Mouse (Mus musculus): ENCODE measurements around the gene Rit1. TPM values are rescaled to one million over a fixed set of nuclear protein-coding genes. Genes with fewer than 3 reads are reported as not detected.
"Not testable (repeated sequence)": the region's sequence is repeated elsewhere in the genome, so short reads cannot be mapped to it uniquely, and the experiment has no call there.

Rit1 gene
- polyA plus RNA-seq, 1 experiment from 2014 or later, result 40.9 TPM

DNA sequence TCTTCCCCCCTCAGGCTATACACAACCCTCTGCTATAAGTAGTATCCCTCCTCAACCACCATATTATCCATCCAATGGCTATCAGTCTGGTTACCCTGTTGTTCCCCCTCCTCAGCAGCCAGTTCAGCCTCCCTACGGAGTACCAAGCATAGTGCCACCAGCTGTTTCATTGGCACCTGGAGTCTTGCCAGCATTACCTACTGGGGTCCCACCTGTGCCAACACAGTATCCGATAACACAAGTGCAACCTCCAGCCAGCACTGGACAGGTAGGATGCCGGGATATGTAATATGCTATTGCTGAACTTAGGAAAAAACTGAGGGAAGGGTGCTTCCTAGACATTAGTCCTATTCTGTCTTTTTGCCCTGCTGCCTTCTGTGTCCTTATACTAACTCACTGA, 16.4 kb upstream of the Rit1 start:
- WGBS, result 90% methylated on average over 3 of the region's 3 CpGs
- peaks cover 96% of the 10 kb centered on the region for H3K36me3 ChIP-seq (replicated peaks)
- no peak for ATAC-seq (ENCODE audit: low FRiP score)

DNA sequence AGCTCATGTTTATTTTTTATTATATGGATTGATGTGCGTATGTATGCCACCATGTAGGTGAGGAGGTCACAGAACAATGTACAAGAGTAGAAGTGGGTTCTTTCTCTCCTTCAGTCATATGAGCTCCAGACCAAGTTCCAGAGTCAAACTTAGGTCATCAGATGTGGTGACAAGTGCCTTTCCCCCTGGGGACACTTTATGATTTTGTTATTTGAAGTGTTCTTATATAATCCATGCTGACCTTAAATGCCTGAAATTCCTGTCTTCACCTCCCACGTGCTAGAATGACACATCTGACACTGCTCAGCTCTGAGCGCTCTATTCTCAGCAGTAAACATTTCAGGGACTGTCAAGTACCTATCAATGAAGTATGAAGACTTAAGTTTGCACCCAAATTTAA, 15.4 kb upstream of the Rit1 start:
- ATAC-seq (ENCODE audit: low FRiP score), result no peak
- no peak overlapping the region for H3K9ac ChIP-seq
- no peak overlapping the region for H3K4me3 ChIP-seq (replicated peaks)
- H3K27ac ChIP-seq, result no peak overlapping the region
- no peaks in the 10 kb centered on the region for H3K4me1 ChIP-seq
- no peaks in the 10 kb centered on the region for H3K27me3 ChIP-seq
- no peak overlapping the region for H3K4me2 ChIP-seq
- H3K9me3 ChIP-seq, result no peaks in the 10 kb centered on the region
- 85% methylated on average over 3 of the region's 3 CpGs for WGBS
- peaks cover 94% of the 10 kb centered on the region for H3K36me3 ChIP-seq (replicated peaks)

More for the DNA sequence above, 16.4 kb upstream of the Rit1 start:
- Histone ChIP-seq H3K27me3 (no peaks in the 10 kb centered on the region), H3K27ac (no peak overlapping the region), H3K4me3 (replicated peaks) (no peak overlapping the region), H3K9me3 (no peaks in the 10 kb centered on the region), H3K9ac (no peak overlapping the region), H3K4me1 (no peaks in the 10 kb centered on the region), H3K4me2 (no peak overlapping the region)

- 97% methylated on average over 4 of the region's 4 CpGs for WGBS
- no peak overlapping the region for H3K27ac ChIP-seq
These were observed 2.9 kb upstream of the Rit1 start for GRCm38 (mm10) chr3:88713709-88714108.

DNA sequence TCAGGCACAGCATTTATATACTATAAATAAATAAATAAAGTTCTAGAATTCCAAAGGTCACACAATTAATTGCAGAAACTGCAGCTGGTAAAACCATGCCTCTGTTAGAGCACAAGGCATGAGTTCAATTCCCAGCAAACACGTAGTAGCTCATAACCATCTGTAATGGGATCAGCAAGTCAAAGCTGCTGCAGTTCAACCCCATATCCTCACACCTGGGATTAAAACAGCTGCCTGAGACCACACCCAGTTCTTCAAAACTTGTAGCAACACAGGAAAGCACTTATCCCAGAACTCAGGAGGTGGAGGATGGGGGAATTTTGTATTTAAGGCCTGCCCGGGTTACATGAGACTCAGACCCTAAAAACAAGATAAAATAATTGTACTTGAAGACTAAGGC, 1.9 kb upstream of the Rit1 start:
- Histone ChIP-seq H3K27ac (no peak overlapping the region), H3K4me2 (no peak overlapping the region), H3K4me1 (peaks cover 13% of the 10 kb centered on the region), H3K27me3 (no peaks in the 10 kb centered on the region), H3K9me3 (no peaks in the 10 kb centered on the region), H3K4me3 (replicated peaks) (no peak overlapping the region), H3K36me3 (replicated peaks) (peaks cover 53% of the 10 kb centered on the region), H3K9ac (no peak overlapping the region)
- no peak for ATAC-seq (ENCODE audit: low FRiP score)
- 83% methylated on average over 2 of the region's 2 CpGs for WGBS

More at GRCm38 (mm10) chr3:88713709-88714108, 2.9 kb upstream of the Rit1 start:
- Histone ChIP-seq H3K9ac (no peak overlapping the region), H3K4me1 (peaks cover 13% of the 10 kb centered on the region), H3K9me3 (no peaks in the 10 kb centered on the region), H3K4me2 (no peak overlapping the region), H3K36me3 (replicated peaks) (peaks cover 53% of the 10 kb centered on the region), H3K27me3 (no peaks in the 10 kb centered on the region), H3K4me3 (replicated peaks) (no peak overlapping the region)
- ATAC-seq (ENCODE audit: low FRiP score), result no peak

DNA sequence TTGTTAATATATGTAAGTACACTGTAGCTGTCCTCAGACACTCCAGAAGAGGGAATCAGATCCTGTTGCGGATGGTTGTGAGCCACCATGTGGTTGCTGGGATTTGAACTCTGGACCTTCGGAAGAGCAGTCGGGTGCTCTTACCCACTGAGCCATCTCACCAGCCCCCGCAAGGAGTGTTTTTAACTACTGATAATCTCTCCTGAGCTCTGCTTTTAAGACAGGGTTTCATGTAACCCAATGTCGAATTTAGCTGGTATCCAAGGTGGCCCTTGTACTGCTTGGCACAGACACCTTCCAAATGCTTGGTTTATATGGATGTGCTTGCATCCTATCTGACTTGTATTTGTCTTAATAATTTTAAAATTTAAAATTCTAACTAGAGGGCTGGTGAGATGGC, 922 bp upstream of the Rit1 start:
- not testable (repeated sequence) for H3K4me2 ChIP-seq; H3K9ac ChIP-seq; ATAC-seq (ENCODE audit: low FRiP score); H3K27ac ChIP-seq; H3K4me3 ChIP-seq (replicated peaks); H3K27me3 ChIP-seq; H3K9me3 ChIP-seq
- Histone ChIP-seq H3K36me3 (replicated peaks) (peaks cover 53% of the 10 kb centered on the region), H3K4me1 (peaks cover 13% of the 10 kb centered on the region)
- 90% methylated on average over 5 of the region's 5 CpGs for WGBS

DNA sequence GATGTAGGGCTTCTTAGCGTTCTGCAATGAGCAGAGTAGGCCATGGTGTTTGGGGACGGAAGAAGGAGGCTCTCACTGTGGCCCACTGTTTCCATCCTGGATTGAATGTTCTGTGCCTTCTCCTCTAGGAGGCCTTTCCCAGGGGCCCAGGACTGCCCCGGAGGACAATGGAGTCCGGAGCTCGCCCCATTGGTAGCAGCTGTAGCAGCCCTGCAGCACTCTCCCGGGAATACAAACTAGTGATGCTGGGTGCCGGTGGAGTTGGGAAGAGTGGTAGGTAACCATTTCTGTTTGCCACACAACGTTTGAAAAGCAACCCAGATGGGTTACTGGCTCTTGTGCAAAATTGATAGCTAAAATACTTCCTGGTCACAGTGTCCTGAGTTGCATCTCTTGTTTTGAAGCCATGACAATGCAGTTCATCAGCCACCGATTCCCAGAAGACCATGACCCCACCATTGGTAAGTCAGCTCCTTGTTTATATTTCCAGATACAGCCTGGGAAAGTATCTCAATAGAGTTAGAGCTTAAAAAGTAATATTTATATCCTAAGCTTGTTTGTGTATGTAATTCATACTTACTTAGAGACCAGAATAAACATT, 660 bp downstream of the Rit1 start:
- H3K36me3 ChIP-seq (replicated peaks), result peaks cover 43% of the 10 kb centered on the region
- WGBS, result 7% methylated on average over 9 of the region's 9 CpGs
- peak; percentile 71 for ATAC-seq (ENCODE audit: low FRiP score)
- peak overlapping the region; percentile 79 for H3K4me2 ChIP-seq
- peak overlapping the region; percentile 71 for H3K27ac ChIP-seq
- peak overlapping the region; percentile 80 for H3K4me3 ChIP-seq (replicated peaks)
- no peaks in the 10 kb centered on the region for H3K9me3 ChIP-seq
- peaks cover 13% of the 10 kb centered on the region for H3K4me1 ChIP-seq
- peak overlapping the region; percentile 68 for H3K9ac ChIP-seq
- H3K27me3 ChIP-seq, result no peaks in the 10 kb centered on the region

GRCm38 (mm10) chr3:88717831-88718230, 1.2 kb downstream of the Rit1 start:
- no peaks in the 10 kb centered on the region for H3K27me3 ChIP-seq

DNA sequence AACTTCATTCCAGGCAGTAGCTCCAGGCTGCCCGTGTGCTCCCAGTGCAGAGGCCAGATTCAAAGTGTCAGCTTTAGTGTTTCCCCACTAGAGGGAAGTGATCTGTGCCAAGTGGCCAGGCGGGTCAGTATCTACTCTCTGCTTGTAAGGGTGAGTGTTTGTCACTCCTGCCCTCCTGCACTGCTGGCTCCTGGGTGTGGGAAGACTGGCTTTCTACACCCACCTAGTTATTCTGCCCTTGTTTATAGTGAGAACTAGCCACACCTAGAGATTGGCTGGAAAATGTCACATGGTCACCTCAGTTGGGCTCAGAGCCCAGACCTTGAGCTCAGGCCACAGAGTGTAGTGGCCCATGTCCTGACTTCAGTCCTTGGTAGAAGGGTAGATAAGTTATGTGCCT, 2.5 kb downstream of the Rit1 start:
- peaks cover 13% of the 10 kb centered on the region for H3K4me1 ChIP-seq

More at GRCm38 (mm10) chr3:88717831-88718230, 1.2 kb downstream of the Rit1 start:
- Histone ChIP-seq H3K9me3 (no peaks in the 10 kb centered on the region), H3K4me1 (peaks cover 13% of the 10 kb centered on the region), H3K4me3 (replicated peaks) (peak overlapping the region; percentile 13; the same call in 1 of the 2 replicates), H3K4me2 (peak overlapping the region; percentile 79), H3K9ac (no peak overlapping the region), H3K36me3 (replicated peaks) (peaks cover 38% of the 10 kb centered on the region), H3K27ac (no peak overlapping the region)
- ATAC-seq (ENCODE audit: low FRiP score), result no peak
- 76% methylated on average over 1 of the region's 1 CpGs for WGBS

DNA sequence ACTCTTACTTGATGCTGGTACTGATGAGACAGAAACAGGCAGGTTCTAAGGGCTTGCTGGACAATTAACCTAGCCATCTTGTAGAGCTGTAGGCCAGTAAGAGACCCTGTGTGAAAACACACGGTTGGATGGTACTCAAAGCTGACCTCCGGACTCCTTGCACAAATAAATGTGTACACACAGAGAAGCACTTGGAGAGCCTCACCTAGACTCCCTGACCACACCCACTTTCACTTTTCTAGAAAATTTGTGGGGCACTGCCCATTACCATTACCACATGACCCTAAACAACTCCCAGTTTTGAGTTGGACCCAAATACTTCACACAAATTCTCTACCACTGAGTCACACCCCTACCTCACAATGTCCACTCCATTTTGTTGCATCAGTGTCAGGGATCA, 19.9 kb downstream of the Rit1 start:
- 93% methylated on average over 2 of the region's 2 CpGs for WGBS
- Histone ChIP-seq H3K4me3 (replicated peaks) (no peak overlapping the region), H3K4me2 (no peak overlapping the region), H3K27ac (no peak overlapping the region), H3K9me3 (no peaks in the 10 kb centered on the region), H3K36me3 (replicated peaks) (peaks cover 40% of the 10 kb centered on the region), H3K4me1 (no peaks in the 10 kb centered on the region), H3K27me3 (no peaks in the 10 kb centered on the region), H3K9ac (no peak overlapping the region)
- ATAC-seq (ENCODE audit: low FRiP score), result no peak

More for the DNA sequence above, 2.5 kb downstream of the Rit1 start:
- Histone ChIP-seq H3K4me3 (replicated peaks) (no peak overlapping the region), H3K36me3 (replicated peaks) (peaks cover 38% of the 10 kb centered on the region), H3K4me2 (no peak overlapping the region), H3K9ac (no peak overlapping the region), H3K27me3 (no peaks in the 10 kb centered on the region), H3K27ac (no peak overlapping the region), H3K9me3 (peaks cover 7% of the 10 kb centered on the region; the same call in 1 of the 2 replicates)
- WGBS, result 74% methylated on average over 2 of the region's 2 CpGs
- ATAC-seq (ENCODE audit: low FRiP score), result no peak

DNA sequence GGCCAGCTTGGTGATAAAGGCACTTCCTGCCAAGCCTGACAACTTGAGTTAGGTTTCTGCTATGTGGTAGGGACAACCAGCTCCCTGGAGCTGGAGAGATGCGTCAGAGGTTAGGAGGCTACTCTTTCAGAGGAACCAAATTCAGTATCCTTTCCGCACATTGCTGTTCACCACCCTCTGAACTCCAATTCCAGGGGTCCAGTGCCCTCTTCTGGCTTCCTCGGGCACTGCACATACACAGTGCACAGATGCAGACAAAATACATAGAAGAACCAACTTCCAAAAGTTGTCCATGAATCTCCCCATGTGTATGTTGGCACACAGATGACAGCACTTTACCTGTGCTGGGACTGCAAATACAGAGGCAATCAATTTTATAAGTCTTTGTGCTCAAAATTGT, 22.0 kb downstream of the Rit1 start:
- H3K4me1 ChIP-seq, result no peaks in the 10 kb centered on the region
- H3K27me3 ChIP-seq, result no peaks in the 10 kb centered on the region
- H3K36me3 ChIP-seq (replicated peaks), result peaks cover 46% of the 10 kb centered on the region
- WGBS, result 66% methylated on average over 3 of the region's 3 CpGs
- no peak for ATAC-seq (ENCODE audit: low FRiP score)
- H3K4me2 ChIP-seq, result no peak overlapping the region
- H3K9ac ChIP-seq, result no peak overlapping the region
- H3K9me3 ChIP-seq, result no peaks in the 10 kb centered on the region
- no peak overlapping the region for H3K4me3 ChIP-seq (replicated peaks)
- no peak overlapping the region for H3K27ac ChIP-seq

GRCm38 (mm10) chr3:88740147-88740546, 23.5 kb downstream of the Rit1 start:
- no peaks in the 10 kb centered on the region for H3K9me3 ChIP-seq
- H3K4me3 ChIP-seq (replicated peaks), result no peak overlapping the region
- peaks cover 60% of the 10 kb centered on the region for H3K36me3 ChIP-seq (replicated peaks)
- no peak overlapping the region for H3K4me2 ChIP-seq
- ATAC-seq (ENCODE audit: low FRiP score), result no peak
- H3K9ac ChIP-seq, result no peak overlapping the region
- H3K4me1 ChIP-seq, result no peaks in the 10 kb centered on the region
- H3K27ac ChIP-seq, result no peak overlapping the region
- no peaks in the 10 kb centered on the region for H3K27me3 ChIP-seq
- 97% methylated on average over 3 of the region's 3 CpGs for WGBS

GRCm38 (mm10) chr3:88745534-88745933, 28.9 kb downstream of the Rit1 start:
- Histone ChIP-seq H3K36me3 (replicated peaks) (peaks cover 87% of the 10 kb centered on the region), H3K4me2 (no peak overlapping the region), H3K4me3 (replicated peaks) (no peak overlapping the region), H3K4me1 (no peaks in the 10 kb centered on the region), H3K27ac (no peak overlapping the region), H3K27me3 (no peaks in the 10 kb centered on the region), H3K9me3 (peaks cover 27% of the 10 kb centered on the region), H3K9ac (no peak overlapping the region)
- 97% methylated on average over 9 of the region's 9 CpGs for WGBS
- no peak for ATAC-seq (ENCODE audit: low FRiP score)

GRCm38 (mm10) chr3:88746139-88746870, 29.7 kb downstream of the Rit1 start:
- H3K9ac ChIP-seq, result no peak overlapping the region
- no peak overlapping the region for H3K4me3 ChIP-seq (replicated peaks)
- peaks cover 27% of the 10 kb centered on the region for H3K9me3 ChIP-seq
- no peaks in the 10 kb centered on the region for H3K27me3 ChIP-seq
- peaks cover 94% of the 10 kb centered on the region for H3K36me3 ChIP-seq (replicated peaks)
- WGBS, result 94% methylated on average over 15 of the region's 15 CpGs
- H3K4me1 ChIP-seq, result no peaks in the 10 kb centered on the region
- no peak for ATAC-seq (ENCODE audit: low FRiP score)
- H3K27ac ChIP-seq, result no peak overlapping the region
- no peak overlapping the region for H3K4me2 ChIP-seq
